Mouse (Mus musculus): ENCODE measurements around the gene Rgr. TPM values are rescaled to one million over a fixed set of nuclear protein-coding genes. Genes with fewer than 3 reads are reported as not detected.
A peak's percentile ranks its signal among the peaks of the same experiment; 100 is the strongest.

The Rgr gene
- not detected for total RNA-seq (2021)
- long read RNA-seq, experiment 1: 0 reads
- long read RNA-seq, experiment 2: 0 reads

DNA sequence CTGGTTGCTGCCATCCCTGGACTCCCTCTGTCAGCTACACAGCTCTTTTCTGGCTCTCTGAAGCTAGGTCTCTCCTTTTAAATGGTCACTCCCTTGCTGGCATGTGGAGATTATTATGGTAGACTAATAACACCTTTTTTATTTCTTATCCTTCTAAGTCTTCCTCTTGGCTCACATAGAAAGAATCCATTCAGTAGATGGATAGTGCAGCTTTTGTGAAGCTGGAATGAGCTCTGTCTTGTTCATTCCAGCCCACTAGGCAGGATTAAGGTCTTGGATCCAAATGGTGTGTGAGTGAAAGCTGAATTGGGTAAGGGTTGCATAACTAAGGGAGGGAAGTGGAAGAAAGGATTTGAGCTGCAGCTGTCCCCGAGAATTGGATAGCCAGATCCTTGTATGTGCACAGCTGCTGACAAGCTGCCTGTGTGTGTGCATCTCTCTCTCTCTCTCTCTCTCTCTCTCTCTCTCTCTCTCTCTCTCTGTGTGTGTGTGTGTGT, at the start of gene Rgr:
Gene Rgr, minus strand, starts transcription at position 51 of the 497 bp plus-strand sequence.
- DNase-seq: no peak

DNA sequence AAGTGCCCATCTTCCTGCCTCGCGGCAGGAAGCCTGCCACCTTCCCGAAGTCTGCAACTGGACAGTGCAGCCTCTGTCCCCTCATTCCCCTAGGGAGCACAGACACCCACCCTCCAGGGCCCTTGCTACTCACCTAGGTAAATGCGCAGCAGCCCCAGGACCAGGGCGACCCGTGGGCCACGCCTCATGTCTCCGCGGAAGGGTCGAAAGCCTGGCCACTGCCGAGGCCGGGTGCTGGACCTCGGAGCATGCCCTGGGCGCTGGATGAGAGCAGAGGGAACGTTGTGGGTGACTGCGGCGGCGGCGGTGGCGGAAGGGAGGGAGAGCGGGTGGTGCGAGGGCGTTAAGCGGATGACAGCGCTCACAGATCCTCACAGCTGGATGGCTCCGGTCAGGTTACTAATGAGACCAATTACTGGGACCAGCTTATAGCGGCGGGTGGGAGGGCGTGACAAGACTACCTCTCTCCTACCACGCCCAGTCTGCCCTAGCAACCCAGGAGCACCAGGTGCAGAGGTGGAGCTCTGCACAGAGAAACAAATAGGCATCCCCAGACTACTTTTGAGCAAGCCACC, 49.3 kb upstream of the Rgr start, which contains the start of gene Cdhr1:
Gene Cdhr1, minus strand, starts transcription at position 392 of the 575 bp plus-strand sequence.
- DNase-seq: no peak

DNA sequence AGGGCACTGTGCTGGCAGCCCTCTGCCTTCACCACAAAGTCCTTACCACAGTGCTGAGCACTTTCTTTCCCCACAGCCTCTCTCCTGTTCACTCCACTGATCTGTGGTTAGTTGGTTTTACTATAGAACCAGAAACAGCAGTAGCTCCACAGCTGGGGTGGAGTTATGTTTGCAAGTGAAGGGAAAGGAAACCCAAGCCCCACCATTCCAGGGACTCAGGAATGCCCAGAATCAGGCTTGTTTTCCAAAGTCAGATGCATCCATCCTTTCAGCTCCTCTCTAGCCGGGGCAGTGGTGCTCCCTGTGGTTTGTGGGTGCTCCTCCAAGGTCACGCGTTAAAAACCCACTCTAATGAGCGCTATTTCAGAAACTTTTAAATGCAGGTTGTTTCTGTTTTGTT, 46.8 kb upstream of the Rgr start:
- no peak for DNase-seq

DNA sequence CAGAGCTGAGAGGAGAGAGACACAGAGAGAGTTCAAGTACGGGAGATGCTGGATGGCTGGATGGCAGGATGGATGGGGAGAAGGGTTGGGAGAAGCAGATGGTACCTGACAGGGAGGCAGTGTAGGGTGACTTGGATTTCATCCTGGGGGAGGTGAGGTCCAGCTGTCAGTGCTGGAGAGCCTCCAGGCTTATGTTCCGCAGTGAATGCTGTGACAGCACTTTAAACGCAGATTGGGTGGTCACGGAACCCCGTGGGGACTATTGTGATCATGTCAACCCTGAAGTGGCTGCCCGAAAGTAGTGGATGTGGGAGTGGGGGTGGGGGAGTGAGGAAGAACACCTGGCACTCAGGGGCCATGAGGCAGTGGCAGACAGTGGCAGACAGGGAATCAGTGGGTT, 45.7 kb upstream of the Rgr start:
- no peak for DNase-seq

DNA sequence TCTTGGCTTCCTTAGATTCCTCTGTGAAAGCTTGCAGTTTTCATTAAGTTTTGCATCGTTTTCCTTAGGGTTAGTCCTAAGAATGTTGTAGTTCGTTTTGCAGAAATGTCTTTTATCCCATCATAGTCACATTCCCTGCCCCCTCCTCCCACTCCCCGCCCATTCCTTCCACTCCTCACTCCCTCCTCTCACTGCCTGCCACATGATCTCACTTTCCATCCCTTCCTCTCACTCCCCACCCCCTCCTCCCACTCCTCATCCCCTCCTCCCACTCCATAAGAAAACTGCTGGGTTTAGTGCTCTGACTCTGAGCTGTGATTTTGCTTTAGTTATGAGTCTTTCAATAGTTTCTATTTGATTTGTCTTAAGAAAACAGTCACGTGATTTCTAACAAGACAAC, 35.0 kb upstream of the Rgr start:
- DNase-seq: no peak

DNA sequence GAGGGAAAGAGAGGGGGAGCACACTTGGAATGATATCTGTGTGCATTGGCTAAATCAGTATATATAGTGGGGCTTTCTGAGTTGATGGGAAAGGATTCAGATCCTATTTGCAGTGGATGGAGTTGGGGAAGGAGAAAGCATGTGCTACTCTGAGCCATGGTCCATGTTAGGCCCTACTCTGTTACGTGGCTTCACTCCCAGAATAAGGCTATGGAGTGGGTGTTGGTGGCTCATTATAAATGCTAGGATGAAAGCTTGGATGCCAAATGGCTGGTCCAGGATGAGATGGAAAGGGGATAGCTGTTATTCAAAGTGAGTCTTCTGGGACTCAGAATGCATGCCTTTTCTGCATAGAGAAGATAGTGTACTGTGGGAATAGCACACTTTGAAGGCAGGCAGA, 32.0 kb upstream of the Rgr start:
- no peak for DNase-seq

DNA sequence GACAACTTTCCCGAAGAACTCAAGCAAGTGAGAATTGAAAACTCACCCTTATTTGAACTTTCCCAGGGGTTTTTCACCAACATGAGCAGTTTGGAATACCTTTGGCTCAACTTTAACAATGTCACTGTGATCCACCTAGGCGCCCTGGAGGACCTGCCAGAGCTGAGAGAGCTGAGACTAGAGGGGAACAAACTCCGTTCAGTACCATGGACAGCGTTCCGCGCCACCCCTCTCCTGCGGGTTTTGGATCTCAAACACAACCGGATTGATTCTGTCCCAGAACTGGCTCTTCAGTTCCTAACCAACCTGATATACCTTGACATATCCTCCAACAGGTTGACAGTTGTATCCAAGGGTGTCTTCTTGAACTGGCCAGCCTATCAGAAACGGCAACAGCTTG, 19.8 kb upstream of the Rgr start:
- DNase-seq: peak; percentile 4 to 46

DNA sequence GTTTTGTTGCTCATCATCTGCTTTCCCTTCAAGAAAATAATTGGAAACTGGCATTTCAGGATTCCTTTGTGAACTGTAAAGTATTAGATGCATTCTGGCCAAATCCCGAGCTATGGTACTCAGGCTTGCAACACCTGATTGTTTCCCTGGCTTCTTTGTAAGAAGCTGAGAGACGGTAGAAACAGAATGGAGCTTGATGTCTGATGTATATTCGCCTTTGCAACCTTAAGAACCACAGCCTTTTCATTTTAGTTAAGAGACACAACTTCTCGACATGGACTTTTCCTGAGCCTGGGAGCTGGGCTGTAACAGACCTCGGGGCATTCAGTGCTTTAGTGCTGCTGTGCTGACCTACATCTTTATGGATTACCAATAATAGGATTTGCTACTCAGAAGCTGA, 18.9 kb upstream of the Rgr start, which contains the start of gene Lrit2:
Gene Lrit2, plus strand, starts transcription at position 301 of the 400 bp plus-strand sequence.
- no peak for DNase-seq

DNA sequence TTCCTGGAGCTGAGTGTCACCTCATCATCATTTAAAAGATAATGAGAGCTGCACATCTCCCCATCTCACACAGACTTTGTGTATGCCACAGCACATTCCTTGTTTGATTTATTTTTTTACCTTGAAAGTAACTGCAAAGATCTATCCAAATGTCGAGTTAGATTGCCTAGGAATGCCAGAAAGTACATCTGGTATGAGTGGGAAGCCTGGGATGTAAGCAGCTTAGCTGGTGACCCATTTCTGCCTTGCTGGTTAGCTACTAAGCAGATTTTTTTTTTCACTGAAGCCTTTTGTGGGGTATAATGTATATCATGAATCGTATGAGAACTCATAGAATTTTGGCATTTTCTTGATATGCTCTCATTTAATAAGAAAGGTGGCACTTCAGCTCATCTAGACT, 17.9 kb upstream of the Rgr start:
- DNase-seq: no peak

DNA sequence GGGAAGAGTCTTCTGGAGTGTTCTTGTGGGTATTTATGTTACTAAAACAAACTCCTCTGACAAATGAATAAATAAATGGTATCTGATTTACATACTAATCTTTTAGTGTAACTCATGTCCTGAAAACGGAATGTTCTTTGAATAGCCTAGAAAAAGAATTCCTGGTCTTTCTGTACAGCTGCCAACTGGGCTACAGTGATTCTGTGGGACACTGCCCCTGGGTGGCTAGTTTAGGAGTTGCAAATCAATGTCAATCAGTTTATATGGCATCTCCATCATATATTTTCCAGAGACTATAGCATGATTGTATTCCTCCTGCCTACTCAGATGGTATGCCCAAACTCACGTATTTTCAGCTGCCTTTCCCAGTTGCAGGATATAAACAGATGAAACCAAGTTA, 16.1 kb upstream of the Rgr start:
- no peak for DNase-seq

DNA sequence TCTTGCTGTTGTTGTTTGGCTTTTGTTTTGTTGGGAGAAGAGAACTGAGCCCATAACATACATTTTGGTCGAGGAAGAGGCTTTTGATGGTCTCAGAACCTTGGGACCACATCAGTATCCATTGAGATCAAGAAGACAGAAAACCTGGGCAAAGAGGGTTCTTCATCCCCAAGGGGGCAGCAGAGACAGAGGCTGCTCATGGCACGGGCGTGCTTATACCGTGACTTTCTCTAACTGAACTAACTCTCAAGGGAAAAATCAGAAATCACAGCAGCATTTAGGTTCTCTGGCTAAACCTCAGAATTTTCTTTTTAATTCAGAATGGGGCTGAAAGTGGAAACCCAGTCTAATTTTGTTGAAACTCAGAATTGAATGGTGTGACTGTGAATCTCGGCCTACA, 14.3 kb downstream of the Rgr start:
- DNase-seq: no peak

DNA sequence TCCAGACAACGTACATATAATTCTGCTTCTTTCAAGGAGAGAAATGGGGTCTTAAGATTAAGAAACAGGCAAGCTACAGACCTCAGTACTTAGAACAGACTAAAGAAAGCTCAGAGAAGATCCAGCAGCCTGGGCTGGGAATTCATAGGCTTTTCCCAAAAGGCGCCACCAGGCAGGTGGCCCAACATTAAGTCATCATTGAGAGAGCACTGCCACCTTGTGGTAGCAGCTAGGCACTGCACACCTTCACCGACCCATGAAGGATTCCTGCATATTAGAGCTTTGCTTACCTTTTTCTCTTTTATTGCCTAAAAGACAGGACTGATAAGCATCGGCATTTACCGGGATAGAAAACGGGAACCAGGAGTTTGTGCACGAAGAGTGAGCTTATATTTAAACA, 15.5 kb downstream of the Rgr start:
- peak; percentile 57 to 86 for DNase-seq

DNA sequence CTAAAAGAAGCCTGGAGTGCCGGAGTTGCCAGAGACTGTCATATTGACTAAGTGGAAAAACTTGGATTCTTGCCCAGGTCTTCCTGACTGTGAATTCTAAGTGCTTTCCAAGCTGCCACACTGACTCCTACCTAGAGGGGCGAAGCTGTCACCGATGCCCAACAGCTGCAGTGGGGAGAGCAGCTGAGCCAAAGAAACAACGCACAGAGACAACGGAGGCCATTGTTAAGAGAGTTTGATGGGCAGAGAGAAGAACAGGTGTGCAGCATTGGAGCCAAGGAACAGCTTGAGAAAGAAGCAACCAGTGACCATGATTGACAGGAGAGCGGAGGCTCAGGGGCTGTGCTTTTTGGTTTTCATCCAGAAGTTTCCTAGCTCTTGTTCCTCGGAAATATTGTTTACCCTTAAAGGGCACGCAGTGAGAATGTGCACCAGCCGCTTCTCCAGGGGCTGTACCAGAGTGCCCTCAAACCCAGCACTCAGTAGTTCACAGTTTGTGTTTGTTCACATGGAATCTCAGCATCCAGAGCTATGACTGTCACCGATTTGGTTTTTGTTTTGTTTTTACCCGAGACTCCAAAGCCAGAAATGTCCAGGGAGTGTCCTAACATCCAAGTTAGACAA, 16.2 kb downstream of the Rgr start:
- peak in 1 of 2 experiments; percentile 5 for DNase-seq

DNA sequence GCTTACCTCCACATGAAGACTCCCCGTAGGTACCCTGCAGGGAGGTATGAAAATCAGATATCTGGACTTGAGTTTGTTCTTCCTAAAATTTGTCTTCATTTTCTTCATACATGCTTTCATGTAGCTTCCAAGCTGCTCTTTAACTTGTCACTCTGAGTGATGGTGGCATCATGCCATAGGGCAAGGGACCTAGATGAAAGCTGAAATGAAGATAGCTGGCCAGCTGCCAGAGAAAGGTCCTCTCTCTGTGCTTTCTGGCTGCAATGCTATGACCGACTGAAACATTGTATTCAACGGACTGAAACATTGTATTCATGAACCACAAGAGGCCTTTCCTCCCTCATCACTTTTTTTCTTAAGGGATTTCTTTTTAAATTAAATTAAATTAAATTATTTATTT, 20.2 kb downstream of the Rgr start:
- DNase-seq: no peak

DNA sequence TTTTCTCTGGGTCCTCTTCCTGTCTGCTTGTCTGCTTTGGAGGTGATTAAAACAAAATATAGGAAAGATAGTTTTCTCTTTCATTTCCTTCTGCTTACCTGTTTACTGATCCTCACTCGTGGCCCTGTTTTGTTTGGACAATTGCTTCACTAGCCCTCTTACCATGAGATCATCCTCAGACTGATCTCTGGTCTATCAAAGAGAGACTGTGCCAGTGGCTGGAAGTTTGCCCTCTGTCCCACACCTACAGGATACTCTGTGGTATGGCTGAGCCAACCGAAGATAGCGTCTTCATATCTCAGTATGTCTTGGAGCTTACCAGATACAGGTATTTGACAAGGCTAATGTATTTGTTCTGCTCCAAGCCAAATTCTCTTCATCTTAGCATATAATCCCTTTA, 20.8 kb downstream of the Rgr start:
- no peak for DNase-seq

DNA sequence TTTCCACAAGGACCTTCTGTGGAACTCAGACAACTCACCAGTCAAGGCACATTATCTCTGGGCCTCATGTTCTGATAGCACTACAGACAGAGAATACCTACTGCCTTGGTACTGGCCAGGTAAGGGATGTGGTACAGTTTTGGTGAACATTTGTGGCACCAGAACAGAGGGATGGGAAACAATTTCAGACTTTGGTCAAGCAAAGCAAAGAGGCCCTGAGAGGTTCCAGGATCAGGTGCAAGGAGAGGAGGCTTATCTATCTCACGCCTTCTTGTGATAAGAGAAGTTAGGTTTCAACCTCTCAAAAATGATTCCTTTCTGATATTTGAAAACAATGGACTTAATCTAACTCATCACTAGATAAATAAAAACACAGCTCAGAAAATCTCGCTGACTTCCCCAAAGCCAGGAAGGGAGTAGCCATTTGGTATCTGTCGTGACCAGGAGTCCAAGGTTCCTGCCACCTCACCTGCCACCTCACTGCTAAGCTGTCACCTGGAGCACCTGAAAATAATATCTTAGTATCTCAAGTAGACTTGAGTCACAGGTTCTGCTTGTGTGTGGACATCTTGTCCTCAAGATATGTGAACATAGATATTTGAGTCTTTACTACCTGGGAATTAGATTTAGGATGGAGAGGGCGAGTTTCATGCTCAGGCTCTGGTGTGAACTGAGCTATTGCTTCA, 21.4 kb downstream of the Rgr start:
- DNase-seq: no peak

DNA sequence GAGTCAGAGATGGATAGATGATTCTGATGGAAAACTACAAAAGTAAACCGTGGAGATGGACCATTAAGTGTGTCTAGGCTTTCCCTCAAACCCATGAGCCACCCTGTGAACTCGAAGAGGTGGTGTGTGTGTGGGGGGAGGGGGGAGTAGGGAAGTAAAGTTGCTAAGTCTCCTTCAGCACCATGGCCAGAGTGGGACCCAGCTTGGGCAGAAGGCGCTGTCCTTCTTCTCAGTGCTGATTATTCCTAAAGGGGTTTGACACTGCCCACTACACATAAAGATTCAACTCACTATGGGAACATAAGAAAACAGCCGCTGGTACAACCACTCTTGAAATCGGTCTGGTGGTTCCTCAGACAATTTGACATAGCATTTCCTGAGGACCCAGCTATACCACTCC, 32.9 kb downstream of the Rgr start:
- peak in 1 of 2 experiments; percentile 12 for DNase-seq

DNA sequence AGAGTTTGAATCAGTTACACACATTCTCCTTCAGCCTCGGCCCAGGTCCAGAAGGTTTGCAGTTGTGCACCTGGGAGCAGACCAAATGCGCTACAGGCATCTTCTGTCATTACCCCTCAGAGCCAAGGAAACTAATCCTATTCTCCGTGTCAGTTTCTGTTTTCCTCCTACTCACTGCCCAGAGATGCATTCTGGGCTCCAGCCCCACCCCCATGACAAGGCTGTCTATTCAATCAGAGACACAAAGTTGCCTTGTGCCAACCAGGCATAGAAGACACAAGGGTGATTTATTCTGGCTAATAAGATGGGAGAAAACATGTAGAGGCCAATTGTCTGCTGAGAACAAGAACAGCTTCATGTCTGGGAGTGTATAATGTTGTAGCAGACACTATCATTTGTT, 35.1 kb downstream of the Rgr start:
- DNase-seq: no peak

DNA sequence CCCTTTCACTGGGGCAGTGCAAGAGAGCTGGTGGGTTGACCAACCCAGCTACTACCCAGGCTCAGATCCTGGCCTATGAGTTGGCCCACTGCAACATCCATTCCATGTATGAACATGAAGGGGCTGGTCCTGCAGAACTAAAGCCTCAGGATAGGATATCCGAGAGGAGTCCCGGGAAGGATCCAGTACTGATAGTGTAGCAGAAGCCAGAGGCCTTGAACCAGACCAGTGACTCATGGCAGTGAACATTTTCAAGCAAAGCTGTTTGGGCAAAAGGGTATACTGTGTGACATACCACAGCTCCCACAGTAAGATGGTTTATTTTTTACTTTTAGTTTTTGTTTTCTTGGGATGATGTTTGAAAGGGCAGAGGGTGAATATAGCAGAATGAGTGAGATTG, 39.1 kb downstream of the Rgr start:
- DNase-seq: no peak

DNA sequence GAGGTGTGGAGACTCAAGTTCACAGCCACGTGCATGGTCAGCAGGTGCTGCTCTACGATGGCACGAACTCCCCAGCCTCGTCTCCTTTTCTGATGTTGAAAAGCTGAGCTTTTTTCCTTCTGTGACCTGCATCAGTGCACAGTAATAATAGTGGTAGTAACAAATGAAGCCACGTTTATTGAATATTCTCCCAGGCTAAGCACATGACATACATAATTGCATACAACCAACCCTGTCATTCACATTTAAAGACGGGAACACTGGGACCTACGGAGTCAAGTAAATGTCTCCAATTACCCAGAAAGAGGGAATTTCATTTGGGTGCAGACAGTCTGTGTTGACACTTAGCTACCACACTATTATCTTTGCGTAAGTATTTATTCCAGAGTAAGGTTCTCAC, 42.3 kb downstream of the Rgr start:
- DNase-seq: no peak

DNA sequence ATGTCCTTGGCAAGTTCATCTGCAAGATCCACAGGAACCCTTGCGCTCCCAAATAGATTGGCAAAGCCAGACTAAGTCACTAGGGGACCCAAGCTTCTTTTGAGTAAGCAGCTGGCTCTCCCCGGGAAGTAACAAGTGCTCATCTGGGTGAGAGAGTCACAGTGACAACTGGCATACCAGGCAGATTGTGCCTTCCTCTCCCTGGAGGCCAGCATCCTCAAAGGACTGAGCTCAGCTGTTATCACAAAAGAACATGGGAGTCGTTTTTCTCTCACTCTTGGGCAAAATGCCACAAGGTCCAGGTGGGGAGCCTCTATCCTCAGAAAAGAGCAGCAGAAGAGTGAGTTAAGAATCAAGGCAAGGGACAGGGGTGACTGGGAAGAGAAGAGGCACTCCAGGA, 42.9 kb downstream of the Rgr start:
- DNase-seq: no peak

DNA sequence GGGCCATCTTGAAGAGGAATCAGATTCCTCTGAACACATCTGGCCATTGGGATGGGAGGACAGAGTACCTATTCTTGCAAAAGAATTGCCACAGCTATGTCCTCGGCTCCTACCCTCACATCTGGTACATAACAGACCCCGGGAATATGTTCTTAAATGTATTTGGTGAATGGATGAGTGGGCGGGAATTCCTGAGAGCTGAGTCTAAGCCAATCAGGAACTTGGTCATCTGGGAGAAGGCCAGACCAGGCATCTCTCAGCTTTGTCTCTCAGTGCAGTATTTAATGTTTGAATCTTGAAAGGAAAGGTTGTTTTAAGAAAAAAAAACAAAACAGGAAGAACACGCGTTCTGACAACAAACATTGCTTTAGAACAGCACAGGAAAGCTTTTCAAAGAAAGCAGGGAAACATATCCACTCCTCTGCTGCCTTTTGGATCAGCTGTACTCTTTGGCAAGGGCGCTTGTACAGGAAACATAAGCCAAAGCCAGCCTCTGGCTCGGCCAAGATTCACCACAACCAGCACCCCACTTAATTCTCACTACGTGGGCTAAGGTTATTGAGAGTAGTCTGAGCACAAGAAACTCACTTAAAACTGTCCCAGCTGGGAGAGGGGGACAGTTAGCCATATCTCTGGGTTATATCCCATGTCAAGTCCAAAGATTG, 45.2 kb downstream of the Rgr start:
- no peak for DNase-seq

DNA sequence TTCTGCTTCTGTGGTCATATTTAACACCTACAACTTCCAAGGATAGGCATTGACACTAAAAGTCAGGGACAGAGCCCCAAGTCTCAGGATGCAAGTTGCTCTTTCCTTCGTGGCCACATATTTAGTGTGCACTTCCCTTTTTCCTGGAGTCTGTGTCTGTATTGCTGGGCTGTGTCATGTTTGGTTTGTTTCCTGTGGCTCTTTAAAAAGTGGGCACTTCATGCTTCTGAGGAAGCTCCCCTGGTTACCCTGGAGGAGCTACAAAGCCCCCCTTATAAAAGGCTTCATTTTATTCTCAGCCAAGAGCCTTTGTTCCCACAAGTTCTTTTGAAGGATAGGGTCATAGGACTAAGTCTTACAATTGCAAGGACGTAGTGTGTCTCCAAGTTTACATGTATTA, 45.9 kb downstream of the Rgr start:
- no peak for DNase-seq

All from heart, adult 18-20 months (tissue).